Mouse (Mus musculus): ENCODE data around the gene Cldn8. TPM values are rescaled to one million over a fixed set of nuclear protein-coding genes. Genes with fewer than 3 reads are reported as not detected.

Gene Cldn8
- total RNA-seq, 2 experiments from 2014 or later, result not detected

Other genes with a start within 250 kb of the Cldn8 start
- gene Cldn17, start 56.2 kb downstream of the Cldn8 start, total RNA-seq (2021), result not detected
- gene Krtap24-1, start 49.1 kb upstream of the Cldn8 start, total RNA-seq (2021), result not detected
- gene 2310079G19Rik, start 64.5 kb upstream of the Cldn8 start, total RNA-seq (2021), result not detected
- not detected for gene Krtap26-1, start 84.6 kb upstream of the Cldn8 start, total RNA-seq (2021)
- gene Krtap27-1, start 108.5 kb upstream of the Cldn8 start, total RNA-seq (2021), result not detected
- not detected for gene 2310061N02Rik, start 144.8 kb upstream of the Cldn8 start, total RNA-seq (2021)
- not detected for gene Krtap13-1, start 165.7 kb upstream of the Cldn8 start, total RNA-seq (2021)
- gene Krtap13, start 188.5 kb upstream of the Cldn8 start, total RNA-seq (2021), result not detected
- not detected for gene 2310034C09Rik, start 195.7 kb upstream of the Cldn8 start, total RNA-seq (2021)
- gene 2310057N15Rik, start 211.0 kb upstream of the Cldn8 start, total RNA-seq (2021), result not detected
- not detected for gene Gm5965, start 214.7 kb upstream of the Cldn8 start, total RNA-seq (2021)
- not detected for gene Gm20741, start 249.0 kb upstream of the Cldn8 start, total RNA-seq (2021)